Mouse (Mus musculus) gastrocnemius, adult 18-20 months (tissue): Measurements from ENCODE around the gene Hnrnpa0. TPM values are rescaled to one million over a fixed set of nuclear protein-coding genes. Genes with fewer than 3 reads are reported as not detected.
"Not testable (repeated sequence)": the region's sequence is repeated elsewhere in the genome, so short reads cannot be mapped to it uniquely, and the experiment has no call there.

Source experiments
- DNase-seq: peaks from one replicate; pipeline ENCODE4 v3.0.0; 2021; ENCODE audit warnings: low spot score
- long read RNA-seq, 2 experiments: library from polyadenylated mRNA; stranded (forward); transcript quantifications; one replicate each; pipeline ENCODE4 v2.0.0; 2021
- total RNA-seq, 2 experiments: library from RNA; stranded (reverse); gene quantifications; 2 replicates each; pipeline ENCODE4 v1.2.3; 2021

The Hnrnpa0 gene
- total RNA-seq: 10 to 100 TPM; 30.8 to 34.4 TPM
- long read RNA-seq, experiment 1, partial matches to known transcripts: 0 of 2 reads
- long read RNA-seq, experiment 1, other reads (novel, unspliced or antisense): 0 of 2 reads
- long read RNA-seq, experiment 2, transcript Hnrnpa0-201 (1 exons, 2,678 nt): major isoform, 6 of 6 reads
- long read RNA-seq, experiment 2, partial matches to known transcripts: 0 of 6 reads
- long read RNA-seq, experiment 2, other reads (novel, unspliced or antisense): 0 of 6 reads

GRCm38 (mm10) chr13:58128396-58128767 lies at the start of gene Hnrnpa0:
Hnrnpa0 (minus strand) TSS chr13:58128556.
- DNase-seq: peak; percentile 92

- peak; percentile 100 for DNase-seq
Measured at GRCm38 (mm10) chr13:58177511-58178208, 49.3 kb upstream of the Hnrnpa0 start.

DNA sequence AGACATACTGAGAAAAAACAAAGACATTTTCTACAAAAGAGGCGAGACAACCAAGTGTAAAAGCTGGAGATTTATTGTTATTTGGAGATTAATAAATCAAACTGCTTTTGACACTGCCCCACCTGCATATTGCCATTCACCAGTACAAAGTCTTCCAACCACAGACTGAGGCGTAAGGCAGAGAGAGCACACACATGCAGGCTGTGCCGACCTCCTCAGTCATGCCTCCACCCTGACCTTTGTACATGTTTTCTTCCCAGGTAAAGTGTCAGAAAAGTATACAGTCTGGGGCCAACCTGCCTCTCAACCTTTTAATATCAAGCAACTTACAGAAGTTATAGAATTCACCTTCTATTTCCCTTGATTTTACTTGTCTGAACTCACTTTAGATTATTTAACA lies 47.7 kb upstream of the Hnrnpa0 start:
- DNase-seq: no peak

DNA sequence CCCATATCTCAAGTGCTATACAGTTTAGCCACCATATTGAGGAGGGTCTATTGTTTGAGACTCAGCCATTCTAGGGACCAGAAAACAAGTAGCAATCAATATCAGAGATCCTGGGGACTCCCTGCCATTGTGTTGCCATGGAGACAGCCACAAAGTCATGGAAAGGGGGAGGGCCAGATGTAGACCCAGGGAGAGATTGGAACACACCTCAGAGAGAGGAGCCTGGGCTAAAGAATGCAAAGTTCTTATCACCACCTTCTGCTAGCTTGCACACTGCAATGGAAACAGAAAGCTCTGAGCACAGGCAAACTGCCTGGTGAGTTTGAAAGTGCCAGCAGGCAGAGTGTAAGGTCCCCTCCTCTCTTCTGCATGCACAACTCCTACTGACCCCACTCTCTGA lies 39.8 kb upstream of the Hnrnpa0 start:
- DNase-seq: no peak

- no peak for DNase-seq
Measured at GRCm38 (mm10) chr13:58163343-58163742, 35.0 kb upstream of the Hnrnpa0 start.

GRCm38 (mm10) chr13:58160761-58161160 lies 32.4 kb upstream of the Hnrnpa0 start:
- no peak for DNase-seq

DNA sequence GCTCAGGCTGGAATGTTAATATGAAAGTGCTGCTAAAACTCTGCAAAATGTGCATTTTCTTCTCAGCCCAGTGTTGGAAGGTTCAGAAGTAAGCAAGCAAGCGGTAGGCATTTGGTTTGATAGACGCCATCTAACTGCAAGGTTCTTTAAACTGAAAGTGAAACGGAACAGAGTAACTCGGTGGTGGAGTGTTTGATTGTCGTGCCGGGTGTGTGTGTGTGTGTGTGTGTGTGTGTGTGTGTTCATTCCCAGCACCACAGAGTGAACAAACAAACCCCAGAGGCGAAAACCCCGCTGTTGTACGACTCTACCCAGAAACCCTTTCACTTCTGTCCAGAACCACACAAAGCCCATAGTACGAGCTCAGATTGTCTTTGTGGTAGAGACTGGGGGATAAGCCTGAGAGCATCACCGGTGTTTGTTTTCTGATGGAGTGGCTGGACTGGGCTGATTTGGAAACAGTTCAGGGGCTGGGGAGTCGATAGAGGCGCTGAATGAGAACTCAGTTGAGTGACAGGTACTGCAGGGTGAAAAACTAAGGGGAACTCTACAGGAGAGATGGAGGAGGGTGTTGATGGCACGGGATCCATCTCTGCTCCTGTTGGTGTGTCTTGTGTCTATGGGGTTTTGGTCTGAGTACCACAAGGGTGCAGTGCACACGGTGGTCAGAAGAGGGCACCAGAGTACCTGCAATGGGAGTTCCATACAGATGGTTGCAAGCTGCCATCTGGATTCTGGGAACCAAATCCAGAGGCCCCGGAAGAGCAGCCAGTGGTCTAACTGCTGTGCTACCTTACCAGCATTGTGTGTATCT lies 29.9 kb upstream of the Hnrnpa0 start:
- peak; percentile 87 for DNase-seq

- DNase-seq: peak; percentile 90
Measured at GRCm38 (mm10) chr13:58157447-58158098, 29.2 kb upstream of the Hnrnpa0 start, which contains the start of gene Idnk. Idnk (plus strand) TSS chr13:58157649.

GRCm38 (mm10) chr13:58157036-58157435 lies 28.7 kb upstream of the Hnrnpa0 start:
- DNase-seq: no peak

DNA sequence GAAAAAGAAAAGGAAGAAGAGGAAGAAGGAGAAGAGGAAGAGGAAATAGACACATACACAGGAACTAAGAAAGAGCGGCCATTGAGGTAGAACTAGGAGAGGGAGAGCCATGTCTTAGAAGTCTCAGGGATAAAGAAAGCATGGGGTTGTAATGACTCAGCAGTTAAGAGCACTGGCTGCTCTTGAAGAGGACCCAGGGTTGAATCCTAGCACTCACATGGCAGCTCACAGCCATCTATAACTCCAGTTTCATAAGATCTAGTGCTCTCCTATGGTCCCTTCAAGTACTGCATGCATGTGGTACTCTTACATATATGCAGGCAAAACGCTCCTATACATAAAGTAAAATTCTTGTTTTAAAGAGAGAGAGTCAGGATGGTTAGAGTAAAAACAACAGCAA lies 27.7 kb upstream of the Hnrnpa0 start:
- no peak for DNase-seq

- DNase-seq: no peak
Measured at GRCm38 (mm10) chr13:58150442-58150841, 22.1 kb upstream of the Hnrnpa0 start.

GRCm38 (mm10) chr13:58149629-58150028 lies 21.3 kb upstream of the Hnrnpa0 start:
- DNase-seq: no peak

DNA sequence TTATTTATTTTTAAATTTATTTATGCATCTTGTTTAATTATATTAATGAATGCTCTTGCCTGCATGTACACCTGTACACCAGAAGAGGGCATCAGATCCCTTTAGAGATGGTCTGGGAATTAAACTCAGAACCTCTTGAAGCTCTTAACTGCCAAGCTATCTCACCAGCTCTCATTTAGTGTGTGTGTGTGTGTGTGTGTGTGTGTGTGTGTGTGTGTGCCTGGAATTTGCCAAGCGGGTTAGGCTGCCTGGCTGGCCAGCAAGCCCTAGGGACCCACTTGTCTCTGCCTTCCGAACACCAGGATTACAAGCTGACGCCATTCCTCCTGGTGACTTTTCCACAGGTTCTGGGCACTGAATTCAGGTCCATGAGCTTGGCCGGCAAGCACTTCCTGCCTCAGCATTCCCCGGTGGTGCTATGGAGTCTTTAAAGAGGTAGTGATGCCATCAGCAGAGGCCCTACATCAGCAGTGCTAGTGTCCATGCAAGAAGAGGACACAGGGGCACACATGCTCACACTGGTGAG lies 20.7 kb upstream of the Hnrnpa0 start:
- DNase-seq: no peak

- DNase-seq: peak; percentile 6
Measured at GRCm38 (mm10) chr13:58148256-58148831, 20.0 kb upstream of the Hnrnpa0 start.

- no peak for DNase-seq
Measured at GRCm38 (mm10) chr13:58147760-58148159, 19.4 kb upstream of the Hnrnpa0 start.

- not testable (repeated sequence) for DNase-seq
Measured at GRCm38 (mm10) chr13:58146603-58147002, 18.2 kb upstream of the Hnrnpa0 start.

GRCm38 (mm10) chr13:58131692-58132091 lies 3.3 kb upstream of the Hnrnpa0 start:
- DNase-seq: no peak

DNA sequence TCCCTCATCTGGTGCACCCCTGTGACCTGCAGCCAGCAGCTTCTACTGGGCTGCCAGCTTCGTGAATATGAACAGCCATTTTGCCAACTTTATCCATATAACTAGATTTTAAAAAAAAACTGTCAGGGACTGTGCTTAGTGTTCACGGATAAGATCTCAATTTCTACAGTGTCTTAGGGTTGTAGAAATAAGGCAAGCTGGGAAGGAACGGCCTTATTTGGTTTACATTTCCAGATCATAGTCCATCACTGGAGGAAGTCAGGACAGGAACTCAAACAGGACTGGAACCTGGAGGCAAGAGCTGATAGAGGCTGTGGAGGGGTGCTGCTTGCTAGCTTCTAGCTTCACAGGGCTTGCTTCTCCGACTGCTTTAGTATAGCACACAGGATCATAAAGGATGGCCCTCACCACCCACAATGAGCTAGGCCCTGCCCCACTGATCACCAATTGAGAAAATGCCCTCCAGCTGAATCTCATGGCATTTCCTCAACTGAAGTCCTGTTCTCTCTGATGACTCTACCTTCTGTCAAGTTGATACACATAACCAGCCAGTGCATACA lies 1.4 kb upstream of the Hnrnpa0 start:
- DNase-seq: no peak

- peak; percentile 96 for DNase-seq
Measured at GRCm38 (mm10) chr13:58128768-58129671, 664 bp upstream of the Hnrnpa0 start.
